Mouse (Mus musculus) CD4-positive, CD25-positive, alpha-beta regulatory T cell, adult 9 weeks (primary cell): ENCODE data around the gene Smim4. TPM values are rescaled to one million over a fixed set of nuclear protein-coding genes. Genes with fewer than 3 reads are reported as not detected.

ENCODE experiments used
- polyA plus RNA-seq: library from polyadenylated mRNA; unstranded; fragments of 100-300 nt; shearing (Covaris generic); gene quantifications from one replicate; pipeline ENCODE4 v1.2.1, GENCODE M21; 2017

The Smim4 gene
- polyA plus RNA-seq, result 111 TPM

DNA sequence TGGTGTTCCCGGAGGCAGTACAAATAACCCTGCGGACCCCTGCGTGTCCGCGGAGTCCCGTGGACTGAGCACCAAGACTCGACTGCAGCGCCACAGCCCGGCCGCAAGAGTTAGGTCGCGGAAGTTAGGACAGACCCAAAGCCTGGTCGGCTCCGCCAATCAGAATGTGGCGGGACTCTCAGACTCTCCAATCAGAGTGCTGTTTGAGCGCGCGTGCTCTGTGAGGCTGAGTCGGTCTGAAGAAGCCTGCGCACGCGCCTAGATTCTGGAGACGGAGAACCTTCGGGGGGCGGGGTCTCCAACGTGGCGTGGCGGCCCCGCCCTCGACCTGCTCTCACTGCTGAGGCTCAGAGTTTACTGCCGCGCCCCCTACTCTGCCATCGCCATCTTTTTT lies at the start of gene Smim4:
Gene Smim4 (minus strand): TSS at position 131 of the 394 bp plus-strand sequence.

GRCm38 (mm10) chr14:31168425-31168824 lies 39.7 kb upstream of the Smim4 start, which contains the start of gene Stab1:
TSS of gene Stab1 (minus strand) at chr14:31168641.

DNA sequence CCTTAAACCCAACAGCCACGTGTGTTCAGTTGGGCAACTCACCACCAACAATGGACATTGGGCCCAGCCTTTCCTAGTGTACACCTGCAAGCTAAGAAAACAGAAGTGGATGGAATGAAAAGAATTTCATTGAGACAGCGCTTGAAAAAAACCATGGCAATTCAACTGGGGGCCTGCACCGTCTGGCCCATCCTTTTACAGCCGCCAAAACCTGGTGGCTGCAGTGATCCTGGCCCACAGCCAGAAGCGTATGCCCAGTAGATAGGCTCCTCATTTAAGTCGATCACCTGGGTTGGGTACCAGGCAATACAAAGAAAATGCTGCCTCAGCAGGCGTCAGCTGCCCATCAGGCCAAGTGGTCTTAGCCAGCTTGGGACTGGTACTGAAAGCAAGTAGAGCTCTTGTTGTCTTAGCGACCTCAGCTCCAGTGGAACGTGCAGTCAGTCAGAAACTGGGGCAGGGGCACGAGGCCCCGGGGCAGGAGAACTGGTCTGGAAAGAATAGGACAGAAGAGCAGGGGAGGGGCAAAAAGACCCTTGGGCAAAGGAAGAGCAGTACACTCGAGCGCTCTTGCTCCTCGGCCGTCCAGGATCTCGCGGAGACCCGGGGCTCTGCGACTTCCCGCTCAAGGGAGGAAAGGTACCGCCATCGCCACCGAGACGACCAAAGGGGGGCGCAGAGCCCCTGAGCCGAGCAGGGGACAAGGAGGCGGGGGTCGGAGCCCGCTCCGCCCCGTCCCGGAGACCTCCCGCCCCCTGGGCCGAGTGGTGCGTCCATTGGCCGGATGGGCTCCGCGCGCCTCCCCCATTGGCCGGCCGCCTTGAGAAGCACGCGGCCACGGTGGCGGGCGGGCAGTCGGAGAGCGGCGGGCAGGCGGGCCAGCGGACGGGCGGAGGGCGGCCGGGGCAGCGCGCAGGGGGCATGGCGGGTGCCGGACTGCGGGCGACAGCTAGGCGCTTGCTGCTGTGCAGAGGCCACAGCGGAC lies 1.8 kb upstream of the Smim4 start, which contains the start of gene Nt5dc2:
Gene Nt5dc2 (plus strand): TSS at position 818 of the 985 bp plus-strand sequence.

Other genes with a start within 250 kb of the Smim4 start
- 0.89 TPM for gene Mustn1, start 249.8 kb downstream of the Smim4 start, polyA plus RNA-seq
- gene Itih4, start 242.5 kb downstream of the Smim4 start, polyA plus RNA-seq, result not detected
- not detected for gene Itih3, start 205.2 kb downstream of the Smim4 start, polyA plus RNA-seq
- gene Itih1, start 185.7 kb downstream of the Smim4 start, polyA plus RNA-seq, result not detected
- gene Nek4, start 177.6 kb downstream of the Smim4 start, polyA plus RNA-seq, result 8.5 TPM
- 6.7 TPM for gene Glt8d1, start 127.6 kb downstream of the Smim4 start, polyA plus RNA-seq
- gene Spcs1, start 127.3 kb downstream of the Smim4 start, polyA plus RNA-seq, result 353 TPM
- gene Pbrm1, start 109.8 kb downstream of the Smim4 start, polyA plus RNA-seq, result 34.9 TPM
- 111 TPM for gene Gnl3, start 109.8 kb downstream of the Smim4 start, polyA plus RNA-seq
- gene Nt5dc2, start 2.1 kb upstream of the Smim4 start, polyA plus RNA-seq, result not detected
- gene Stab1, start 39.7 kb upstream of the Smim4 start, polyA plus RNA-seq, result 4.1 TPM
- gene Tnnc1, start 79.4 kb upstream of the Smim4 start, polyA plus RNA-seq, result not detected
- 170 TPM for gene Nisch, start 88.0 kb upstream of the Smim4 start, polyA plus RNA-seq
- not detected for gene Sema3g, start 88.9 kb upstream of the Smim4 start, polyA plus RNA-seq
- 10.5 TPM for gene Phf7, start 122.4 kb upstream of the Smim4 start, polyA plus RNA-seq
- 95.8 TPM for gene Bap1, start 122.5 kb upstream of the Smim4 start, polyA plus RNA-seq
- 0.04 TPM for gene Dnah1, start 194.9 kb upstream of the Smim4 start, polyA plus RNA-seq
- 16.9 TPM for gene Capn7, start 207.7 kb upstream of the Smim4 start, polyA plus RNA-seq